Mouse (Mus musculus) liver, embryonic 11.5 days (tissue): ENCODE data around the gene Gm28051. TPM values are rescaled to one million over a fixed set of nuclear protein-coding genes. Genes with fewer than 3 reads are reported as not detected.

Source experiments
- ATAC-seq: fragments of 200-750 bp; cut with Nextera tagmentation; replicated peaks from 2 replicates; pipeline ENCODE4 v1.8.0; 2017; ENCODE audit warnings: moderate number of reproducible peaks, mild to moderate bottlenecking, moderate TSS enrichment, moderate library complexity; ENCODE audit not compliant: low FRiP score
- DNase-seq: peaks from one replicate; pipeline ENCODE4 v3.0.0-alpha.2; 2017; ENCODE audit warnings: low spot score
- H3K27ac ChIP-seq: fragments of 300-500 bp; sonication (generic); 2 replicates; pipeline ENCODE4 v1.5.1; 2014; ENCODE audit warnings: mild to moderate bottlenecking, low read depth, low read length, control low read depth
- H3K27me3 ChIP-seq: fragments of 300-500 bp; sonication (generic); replicated peaks from 2 replicates; pipeline ENCODE4 v1.6.1; 2014; ENCODE audit warnings: low read length, mixed read lengths; ENCODE audit not compliant: control insufficient read depth, insufficient read depth
- H3K36me3 ChIP-seq: fragments of 300-500 bp; sonication (generic); 2 replicates; pipeline ENCODE4 v1.6.1; 2014; ENCODE audit warnings: mild to moderate bottlenecking, low read length, moderate library complexity, mixed read lengths; ENCODE audit not compliant: control insufficient read depth, insufficient read depth
- H3K4me1 ChIP-seq: fragments of 300-500 bp; sonication (generic); replicated peaks from 2 replicates; pipeline ENCODE4 v1.6.1; 2014; ENCODE audit warnings: low read length, mixed read lengths; ENCODE audit not compliant: control insufficient read depth, insufficient read depth
- H3K4me2 ChIP-seq: fragments of 300-500 bp; sonication (generic); 2 replicates; pipeline ENCODE4 v1.6.1; 2014; ENCODE audit warnings: mild to moderate bottlenecking, control low read depth, moderate library complexity
- H3K4me3 ChIP-seq: fragments of 300-500 bp; sonication (generic); 2 replicates; pipeline ENCODE4 v1.5.1; 2014; ENCODE audit warnings: low read depth, low read length, control low read depth
- H3K9ac ChIP-seq: fragments of 300-500 bp; sonication (generic); 2 replicates; pipeline ENCODE4 v1.6.1; 2014; ENCODE audit warnings: low read depth, low read length, control low read depth
- H3K9me3 ChIP-seq: fragments of 300-500 bp; sonication (generic); 2 replicates; pipeline ENCODE4 v1.6.1; 2016; ENCODE audit warnings: low read length, inconsistent platforms, mixed read lengths; ENCODE audit not compliant: control insufficient read depth
- WGBS: fragments of 180-500 bp; shearing (Covaris S2); extraction: QIAGEN DNeasy Blood & Tissue Kit; methylation state at CpG from one replicate; pipeline ENCODE4 v1.1.7; 2014; 5-methylcytosine and 5-hydroxymethylcytosine counted together
- polyA plus RNA-seq: library from polyadenylated mRNA; unstranded; fragments of >200 nt; fragmentation: Nextera tagmentation; extraction: Ambion mirVana; gene quantifications from 2 replicates; pipeline ENCODE4 v1.2.1, GENCODE M21; 2014

Gene Gm28051
- polyA plus RNA-seq, 1 experiment from 2014 or later: not detected

- Histone ChIP-seq H3K4me3 (no peak overlapping the region), H3K36me3 (no peaks in the 10 kb centered on the region), H3K9me3 (no peaks in the 10 kb centered on the region), H3K4me2 (no peak overlapping the region), H3K27ac (no peak overlapping the region), H3K4me1 (peaks cover 15% of the 10 kb centered on the region), H3K27me3 (no peaks in the 10 kb centered on the region), H3K9ac (no peak overlapping the region)
- DNase-seq (no peak), ATAC-seq (no peak; the same call in 1 of the 2 replicates)
- 5% methylated on average over 4 of the region's 5 CpGs for WGBS
These were observed 24.2 kb downstream of the Gm28051 start for GRCm38 (mm10) chr12:102733381-102733780.

- Histone ChIP-seq H3K4me1 (peaks cover 15% of the 10 kb centered on the region), H3K9me3 (no peaks in the 10 kb centered on the region), H3K4me2 (peak overlapping the region; percentile 58), H3K27ac (peak overlapping the region; percentile 38; the same call in 1 of the 2 replicates), H3K4me3 (no peak overlapping the region), H3K9ac (0 out of 2 replicates have a peak overlapping the region, but pooled peaks have one; percentile 14), H3K36me3 (no peaks in the 10 kb centered on the region), H3K27me3 (no peaks in the 10 kb centered on the region)
- WGBS: 49% methylated on average over 16 of the region's 16 CpGs
- peak; percentile 6; the same call in 1 of the 2 replicates for ATAC-seq
- DNase-seq: no peak
These were observed 26.6 kb downstream of the Gm28051 start for GRCm38 (mm10) chr12:102730798-102731619.

GRCm38 (mm10) chr12:102729855-102730797 lies 27.4 kb downstream of the Gm28051 start:
- peak overlapping the region; percentile 38; the same call in 1 of the 2 replicates for H3K27ac ChIP-seq
- H3K27me3 ChIP-seq: no peaks in the 10 kb centered on the region
- DNase-seq (peak; percentile 78), ATAC-seq (peak; percentile 92)
- no peaks in the 10 kb centered on the region for H3K36me3 ChIP-seq
- H3K4me3 ChIP-seq: peak overlapping the region; percentile 20
- H3K4me2 ChIP-seq: peak overlapping the region; percentile 58
- peaks cover 15% of the 10 kb centered on the region for H3K4me1 ChIP-seq
- 37% methylated on average over 26 of the region's 26 CpGs for WGBS
- 0 out of 2 replicates have a peak overlapping the region, but pooled peaks have one; percentile 14 for H3K9ac ChIP-seq
- no peaks in the 10 kb centered on the region for H3K9me3 ChIP-seq

GRCm38 (mm10) chr12:102725761-102726175 lies 31.8 kb downstream of the Gm28051 start:
- Histone ChIP-seq H3K4me1 (peaks cover 8% of the 10 kb centered on the region), H3K27ac (no peak overlapping the region), H3K4me3 (no peak overlapping the region), H3K4me2 (no peak overlapping the region), H3K36me3 (no peaks in the 10 kb centered on the region), H3K9me3 (no peaks in the 10 kb centered on the region), H3K9ac (no peak overlapping the region), H3K27me3 (no peaks in the 10 kb centered on the region)
- no peak for ATAC-seq
- no peak for DNase-seq
- 60% methylated on average over 7 of the region's 7 CpGs for WGBS

GRCm38 (mm10) chr12:102725146-102725545 lies 32.4 kb downstream of the Gm28051 start:
- no peaks in the 10 kb centered on the region for H3K36me3 ChIP-seq
- H3K4me1 ChIP-seq: peaks cover 3% of the 10 kb centered on the region; the same call in 1 of the 2 replicates
- ATAC-seq (no peak), DNase-seq (no peak)
- H3K27ac ChIP-seq: no peak overlapping the region
- whole genome bisulfite sequencing: 88% methylated on average over 6 of the region's 6 CpGs
- H3K4me2 ChIP-seq: no peak overlapping the region
- no peaks in the 10 kb centered on the region for H3K27me3 ChIP-seq
- no peak overlapping the region for H3K4me3 ChIP-seq
- no peak overlapping the region for H3K9ac ChIP-seq
- no peaks in the 10 kb centered on the region for H3K9me3 ChIP-seq

- 67% methylated on average over 6 of the region's 6 CpGs for WGBS
- DNase-seq (no peak), ATAC-seq (no peak)
- Histone ChIP-seq H3K9ac (no peak overlapping the region), H3K27me3 (no peaks in the 10 kb centered on the region), H3K4me2 (no peak overlapping the region), H3K4me3 (no peak overlapping the region), H3K4me1 (no peaks in the 10 kb centered on the region), H3K27ac (no peak overlapping the region), H3K36me3 (no peaks in the 10 kb centered on the region), H3K9me3 (no peaks in the 10 kb centered on the region)
These were observed 33.7 kb downstream of the Gm28051 start for GRCm38 (mm10) chr12:102723861-102724260.

GRCm38 (mm10) chr12:102722966-102723365 lies 34.6 kb downstream of the Gm28051 start:
- WGBS: 80% methylated on average over 8 of the region's 8 CpGs
- no peak for ATAC-seq
- H3K27ac ChIP-seq: no peak overlapping the region

GRCm38 (mm10) chr12:102722451-102722850 lies 35.1 kb downstream of the Gm28051 start:
- ATAC-seq (no peak), DNase-seq (no peak)
- no peak overlapping the region for H3K27ac ChIP-seq

More at GRCm38 (mm10) chr12:102722966-102723365, 34.6 kb downstream of the Gm28051 start:
- Histone ChIP-seq H3K4me1 (no peaks in the 10 kb centered on the region), H3K4me3 (no peak overlapping the region), H3K27me3 (no peaks in the 10 kb centered on the region), H3K9me3 (no peaks in the 10 kb centered on the region), H3K36me3 (no peaks in the 10 kb centered on the region), H3K4me2 (no peak overlapping the region), H3K9ac (no peak overlapping the region)
- no peak for DNase-seq

More at GRCm38 (mm10) chr12:102722451-102722850, 35.1 kb downstream of the Gm28051 start:
- Histone ChIP-seq H3K4me3 (no peak overlapping the region), H3K4me2 (no peak overlapping the region), H3K36me3 (no peaks in the 10 kb centered on the region), H3K9ac (no peak overlapping the region), H3K27me3 (no peaks in the 10 kb centered on the region), H3K9me3 (no peaks in the 10 kb centered on the region), H3K4me1 (no peaks in the 10 kb centered on the region)
- WGBS: 74% methylated on average over 11 of the region's 11 CpGs
